Mouse (Mus musculus) liver, postnatal 0 days (tissue): ENCODE data around the gene Wdr77. TPM values are rescaled to one million over a fixed set of nuclear protein-coding genes. Genes with fewer than 3 reads are reported as not detected.
"Not testable (repeated sequence)": the region's sequence is repeated elsewhere in the genome, so short reads cannot be mapped to it uniquely, and the experiment has no call there.

ENCODE experiments used
- ATAC-seq: fragments of 200-750 bp; cut with Nextera tagmentation; 2 replicates; pipeline ENCODE4 v1.8.0; 2017; ENCODE audit warnings: mild to moderate bottlenecking, moderate library complexity
- DNase-seq: peaks from one replicate; pipeline ENCODE4 v3.0.0-alpha.2; 2016
- H3K27ac ChIP-seq: fragments of 300-500 bp; sonication (generic); 2 replicates; pipeline ENCODE4 v1.5.1; 2014; ENCODE audit warnings: antibody characterized with exemption, moderate library complexity, mild to moderate bottlenecking, low read depth
- H3K27me3 ChIP-seq: fragments of 300-500 bp; sonication (generic); 2 replicates; pipeline ENCODE4 v1.6.1; 2014; ENCODE audit warnings: low read length, control low read depth, mixed read lengths; ENCODE audit not compliant: insufficient read depth
- H3K36me3 ChIP-seq: fragments of 300-500 bp; sonication (generic); replicated peaks from 2 replicates; pipeline ENCODE4 v1.6.1; 2014; ENCODE audit warnings: mild to moderate bottlenecking, control low read depth, low read length, moderate library complexity, mixed read lengths; ENCODE audit not compliant: insufficient read depth
- H3K4me1 ChIP-seq: fragments of 300-500 bp; sonication (generic); 2 replicates; pipeline ENCODE4 v1.6.1; 2014; ENCODE audit warnings: antibody characterized with exemption, mild to moderate bottlenecking, control low read depth; ENCODE audit not compliant: insufficient read depth
- H3K4me2 ChIP-seq: fragments of 300-500 bp; sonication (generic); 2 replicates; pipeline ENCODE4 v1.6.1; 2014; ENCODE audit warnings: low read depth, mild to moderate bottlenecking, low read length, moderate library complexity, mixed read lengths
- H3K4me3 ChIP-seq: fragments of 300-500 bp; sonication (generic); 2 replicates; pipeline ENCODE4 v1.5.1; 2014; ENCODE audit warnings: low read depth, low read length
- H3K9ac ChIP-seq: fragments of 300-500 bp; sonication (generic); replicated peaks from 2 replicates; pipeline ENCODE4 v1.6.1; 2014; ENCODE audit warnings: mild to moderate bottlenecking, moderate library complexity
- H3K9me3 ChIP-seq: fragments of 300-500 bp; sonication (generic); 2 replicates; pipeline ENCODE4 v1.6.1; 2016; ENCODE audit warnings: mild to moderate bottlenecking, control low read depth, low read length, mixed read lengths
- CTCF ChIP-seq: sonication (generic); IDR thresholded peaks from 2 replicates; pipeline ENCODE4 v1.5.1; 2016; ENCODE audit warnings: antibody characterized with exemption, low read depth
- EP300 ChIP-seq: IDR thresholded peaks from 2 replicates; pipeline ENCODE4 v1.6.1; 2016; ENCODE audit warnings: antibody characterized with exemption, low read depth, mild to moderate bottlenecking
- WGBS: fragments of 180-500 bp; shearing (Covaris S2); extraction: QIAGEN DNeasy Blood & Tissue Kit; methylation state at CpG from one replicate; pipeline ENCODE4 v1.1.7; 2014; ENCODE audit not compliant: insufficient replicate concordance; 5-methylcytosine and 5-hydroxymethylcytosine counted together
- polyA plus RNA-seq: library from polyadenylated mRNA; unstranded; fragments of >200 nt; fragmentation: Nextera tagmentation; extraction: Ambion mirVana; gene quantifications from 2 replicates; pipeline ENCODE4 v1.2.1, GENCODE M21; 2015

Wdr77 gene
- polyA plus RNA-seq, 1 experiment from 2014 or later: 32.4 TPM

DNA sequence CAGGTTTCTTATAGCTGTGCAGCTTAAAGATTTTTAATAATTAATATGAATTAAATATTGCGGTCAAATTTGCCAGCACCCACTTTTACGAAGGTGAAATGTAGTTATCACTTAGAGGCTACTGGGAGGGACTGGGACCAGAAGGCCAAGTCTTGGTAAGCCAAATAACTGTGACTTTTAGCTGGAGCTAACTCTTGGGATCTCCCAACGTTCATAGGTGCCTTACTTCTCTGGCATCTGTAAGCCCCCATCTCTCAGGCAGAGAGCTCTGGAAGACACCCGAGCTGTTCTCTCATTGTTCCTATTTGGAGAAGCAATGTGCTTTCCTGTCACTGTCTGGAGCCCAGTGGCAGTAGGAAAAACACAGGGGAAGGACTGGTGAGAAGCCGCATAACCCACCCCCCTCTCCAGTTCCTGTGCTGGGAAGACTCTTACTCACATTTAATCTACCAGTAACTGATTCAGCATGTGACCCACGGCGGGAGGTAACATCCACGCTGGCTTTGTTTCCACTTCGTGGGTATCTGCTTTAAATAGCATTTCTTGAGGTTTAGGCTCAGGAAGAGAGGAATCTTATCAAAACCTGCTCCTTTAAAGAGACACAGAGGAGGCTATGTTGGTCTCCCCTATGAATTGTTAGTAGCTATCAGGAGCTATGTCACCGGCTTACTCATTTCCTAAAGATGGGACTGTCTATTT, 41.4 kb upstream of the Wdr77 start:
- Histone ChIP-seq H3K27me3 (no peaks in the 10 kb centered on the region), H3K4me3 (no peak overlapping the region), H3K4me2 (no peak overlapping the region), H3K27ac (no peak overlapping the region), H3K9ac (no peak overlapping the region), H3K36me3 (no peaks in the 10 kb centered on the region), H3K9me3 (no peaks in the 10 kb centered on the region), H3K4me1 (peaks cover 21% of the 10 kb centered on the region)
- WGBS: 38% methylated on average over 10 of the region's 10 CpGs
- DNase-seq (no peak), ATAC-seq (peak; percentile 44; the same call in 1 of the 2 replicates)
- no peak for TF ChIP-seq EP300

DNA sequence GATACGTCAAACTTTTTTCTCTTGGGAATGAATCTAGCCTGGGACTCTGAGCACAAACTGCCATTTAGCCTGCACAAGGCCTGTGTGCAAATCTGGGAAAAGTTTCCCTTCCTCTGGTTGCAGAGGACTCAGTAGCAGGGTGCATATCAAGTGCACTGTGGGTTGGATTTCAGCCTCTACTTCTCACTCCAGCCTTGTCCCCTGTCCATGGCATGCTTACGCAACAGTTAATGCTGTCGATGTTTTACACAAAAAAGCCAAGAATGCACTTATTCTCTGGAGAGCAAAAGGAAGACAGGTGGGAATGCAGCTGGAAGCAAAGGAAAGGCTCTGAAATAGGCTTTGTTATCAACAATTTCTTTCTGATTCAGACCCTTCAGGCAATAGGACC, 40.8 kb upstream of the Wdr77 start:
- WGBS: 50% methylated on average over 3 of the region's 3 CpGs
- ATAC-seq: no peak
- TF ChIP-seq EP300 (no peak), CTCF (no peak)

DNA sequence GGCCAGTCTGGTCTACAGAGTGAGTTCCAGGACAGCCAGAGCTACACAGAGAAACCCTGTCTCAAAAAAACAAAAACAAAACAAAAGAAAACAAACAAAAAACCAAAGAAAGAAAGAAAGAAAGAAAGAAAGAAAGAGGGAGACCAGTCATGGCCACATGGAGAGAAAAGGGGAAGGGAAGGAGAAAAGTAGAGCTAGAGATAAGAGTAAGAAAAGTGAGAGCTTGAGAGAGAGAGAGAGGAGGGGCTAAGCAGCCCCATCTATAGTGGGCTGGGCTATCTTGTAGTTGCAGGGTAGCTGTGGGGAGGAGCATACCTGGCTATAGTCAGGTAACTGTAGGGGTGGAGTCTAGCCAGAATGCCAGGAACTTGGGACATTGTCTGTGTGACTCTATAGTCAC, 38.4 kb upstream of the Wdr77 start:
- H3K27me3 ChIP-seq, H3K9ac ChIP-seq, H3K36me3 ChIP-seq, H3K27ac ChIP-seq, H3K4me1 ChIP-seq, ATAC-seq, H3K9me3 ChIP-seq, H3K4me3 ChIP-seq, DNase-seq, H3K4me2 ChIP-seq: not testable (repeated sequence)

More for the DNA sequence above, 40.8 kb upstream of the Wdr77 start:
- Histone ChIP-seq H3K27ac (no peak overlapping the region), H3K27me3 (no peaks in the 10 kb centered on the region), H3K36me3 (no peaks in the 10 kb centered on the region), H3K4me2 (no peak overlapping the region), H3K9ac (no peak overlapping the region), H3K4me1 (peaks cover 19% of the 10 kb centered on the region), H3K4me3 (no peak overlapping the region), H3K9me3 (no peaks in the 10 kb centered on the region)
- DNase-seq: no peak

- 55% methylated on average over 2 of the region's 2 CpGs for WGBS
Measured at GRCm38 (mm10) chr3:105921959-105922358, 37.2 kb upstream of the Wdr77 start.

DNA sequence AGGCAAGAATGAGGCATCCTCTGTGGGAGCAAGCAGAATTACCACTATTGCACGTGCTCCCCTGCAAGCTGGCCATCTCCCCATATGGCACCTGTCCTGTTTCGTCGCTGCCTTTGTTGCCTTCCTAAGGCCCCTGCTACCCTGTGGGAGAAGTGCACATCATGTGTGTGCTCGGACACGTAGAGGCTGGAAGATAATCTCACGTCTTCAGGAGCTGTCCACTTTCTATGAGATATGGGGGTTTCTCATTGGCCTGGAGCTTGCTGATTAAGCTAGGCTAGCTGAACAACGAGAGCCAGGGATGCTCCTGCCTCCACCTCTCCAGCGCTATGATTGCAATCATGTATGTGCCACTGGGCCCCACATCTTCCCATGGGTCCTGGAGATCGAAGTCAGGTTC, 34.6 kb upstream of the Wdr77 start:
- DNase-seq: no peak
- no peaks in the 10 kb centered on the region; the same call in 1 of the 2 replicates for H3K4me1 ChIP-seq
- 59% methylated on average over 9 of the region's 9 CpGs for WGBS

More at GRCm38 (mm10) chr3:105921959-105922358, 37.2 kb upstream of the Wdr77 start:
- Histone ChIP-seq H3K9ac (no peak overlapping the region), H3K4me2 (no peak overlapping the region), H3K36me3 (no peaks in the 10 kb centered on the region), H3K27ac (no peak overlapping the region), H3K4me3 (no peak overlapping the region), H3K9me3 (no peaks in the 10 kb centered on the region), H3K27me3 (no peaks in the 10 kb centered on the region), H3K4me1 (peaks cover 3% of the 10 kb centered on the region; the same call in 1 of the 2 replicates)
- DNase-seq: no peak
- ATAC-seq: no peak
- no peak for TF ChIP-seq CTCF
- no peak for TF ChIP-seq EP300

GRCm38 (mm10) chr3:105927561-105928194, 31.5 kb upstream of the Wdr77 start:
- 0 out of 2 replicates have a peak, but pooled peaks cover 3% of the 10 kb centered on the region for H3K36me3 ChIP-seq
- no peak overlapping the region for H3K9ac ChIP-seq
- WGBS: 68% methylated on average over 7 of the region's 7 CpGs
- no peak overlapping the region for H3K27ac ChIP-seq
- no peaks in the 10 kb centered on the region for H3K9me3 ChIP-seq
- TF ChIP-seq EP300 (no peak), CTCF (no peak)
- no peak for ATAC-seq
- H3K4me1 ChIP-seq: no peaks in the 10 kb centered on the region; the same call in 1 of the 2 replicates
- no peaks in the 10 kb centered on the region for H3K27me3 ChIP-seq
- no peak overlapping the region for H3K4me2 ChIP-seq
- no peak for DNase-seq
- no peak overlapping the region for H3K4me3 ChIP-seq

More for the DNA sequence above, 34.6 kb upstream of the Wdr77 start:
- H3K4me3 ChIP-seq: no peak overlapping the region
- H3K4me2 ChIP-seq: no peak overlapping the region
- TF ChIP-seq EP300 (no peak), CTCF (no peak)
- no peaks in the 10 kb centered on the region for H3K9me3 ChIP-seq
- 0 out of 2 replicates have a peak, but pooled peaks cover 3% of the 10 kb centered on the region for H3K36me3 ChIP-seq
- ATAC-seq: no peak
- no peak overlapping the region for H3K27ac ChIP-seq
- H3K27me3 ChIP-seq: no peaks in the 10 kb centered on the region
- H3K9ac ChIP-seq: no peak overlapping the region
